Mouse (Mus musculus) yolk sac, embryonic 10.5 days (tissue): ENCODE data around the gene Arid3b.

Source experiments
- DNase-seq: peaks from one replicate; pipeline ENCODE4 v3.0.0-alpha.2; 2017; ENCODE audit warnings: low spot score

Arid3b gene

DNA sequence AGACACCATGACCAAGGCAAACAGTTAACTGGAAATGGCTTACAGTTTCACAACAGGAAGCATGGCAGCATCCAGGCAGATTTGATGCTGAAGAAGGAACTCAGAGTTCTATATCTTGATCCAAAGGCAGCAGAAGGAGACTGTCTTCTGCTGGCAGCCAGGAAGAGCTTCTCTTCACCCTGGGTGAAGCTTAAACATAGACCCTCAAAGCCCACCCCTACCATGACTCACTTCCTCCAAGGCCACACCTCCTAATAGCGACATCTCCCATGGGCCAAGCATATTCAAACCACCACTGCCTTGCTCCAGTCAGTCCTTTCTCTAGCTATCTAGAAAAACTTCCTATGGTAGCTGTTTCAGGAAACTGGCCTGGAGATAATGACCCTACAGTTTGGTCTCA is 89.5 kb downstream of the Arid3b start:
- no peak for DNase-seq

DNA sequence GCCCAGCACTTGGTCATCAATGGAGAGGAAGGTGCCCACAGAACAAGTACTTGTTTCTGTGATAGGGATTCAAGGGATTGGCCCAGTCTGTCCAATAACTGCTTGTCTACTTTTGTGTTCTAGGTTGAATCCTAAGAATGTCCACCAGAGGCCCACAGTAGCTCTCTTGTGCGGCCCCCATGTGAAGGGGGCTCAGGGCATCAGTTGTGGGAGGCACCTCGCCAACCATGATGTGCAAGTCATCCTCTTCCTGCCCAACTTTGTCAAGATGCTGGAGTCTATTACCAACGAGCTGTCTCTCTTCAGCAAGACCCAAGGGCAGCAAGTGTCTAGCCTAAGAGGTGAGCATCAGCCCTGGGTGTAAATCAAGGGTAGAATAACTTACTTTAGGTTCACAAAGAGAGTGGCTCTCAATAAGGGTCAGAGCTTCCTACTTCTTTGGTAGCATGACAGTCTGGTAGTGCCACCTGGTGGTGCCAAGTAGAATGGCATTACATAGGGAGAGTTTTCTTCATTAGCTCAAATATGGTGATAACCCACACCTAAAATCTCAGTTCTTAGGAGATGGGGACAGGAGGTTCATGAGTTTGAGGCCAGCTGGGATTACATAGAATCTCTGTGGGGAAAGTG is 92.0 kb downstream of the Arid3b start:
- DNase-seq, result no peak
